Comparison of ENCODE assay signal across 25 mouse cellular contexts in the genomic region with DNA sequence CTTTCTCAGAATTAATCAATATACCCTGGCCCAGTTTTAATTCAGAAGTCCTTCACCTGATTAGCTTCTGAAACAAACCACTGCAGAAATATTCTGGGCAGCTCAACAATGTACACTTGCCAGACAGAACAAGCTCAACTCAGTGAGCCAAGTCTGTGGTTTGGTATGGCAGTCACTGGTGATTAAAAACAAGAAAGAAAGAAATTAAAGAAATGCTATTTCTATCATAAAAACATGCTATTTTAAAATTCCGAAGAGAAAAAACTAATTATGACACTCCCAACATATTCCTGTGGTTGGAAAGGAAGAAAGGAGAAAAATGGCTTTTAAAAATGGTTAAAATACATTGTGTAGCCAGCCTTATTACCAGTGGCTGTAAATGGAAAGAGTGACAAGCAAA.
DNase-seq lines count a peak whose midpoint lies in the region; ATAC-seq lines count a peak whose summit lies in the region.
"Had no signal": no experiment of that assay in that cellular context is flagged by ENCODE, and none has a peak within 500 bp of the region (broad histone marks: within the 10 kb centered on the region; RNA-seq: fewer than 3 reads in every experiment).

No protein-coding gene starts in this region.

- H3K27me3 ChIP-seq in midbrain, embryonic 11.5 days (ENCODE audit: control insufficient read depth, insufficient read depth, low read length), result no peaks in the 10 kb centered on the region
- H3K27me3 ChIP-seq in midbrain, embryonic 10.5 days (ENCODE audit: low read depth, poor library complexity, severe bottlenecking), result no peaks in the 10 kb centered on the region
- no peaks in the 10 kb centered on the region for H3K27me3 ChIP-seq in liver, embryonic 11.5 days (replicated peaks; ENCODE audit: control insufficient read depth, insufficient read depth, low read length)
- H3K27me3 ChIP-seq: embryonic facial prominence, embryonic 13.5 days; embryonic facial prominence, embryonic 15.5 days; forebrain, embryonic 13.5 days; forebrain, embryonic 15.5 days had no signal

- WGBS in midbrain, embryonic 11.5 days, result 78% methylated on average over 1 of the region's 1 CpGs
- WGBS in midbrain, embryonic 10.5 days, result 83% methylated on average over 1 of the region's 1 CpGs
- 71% methylated on average over 1 of the region's 1 CpGs for WGBS in liver, embryonic 11.5 days

- H3K9me3 ChIP-seq in midbrain, embryonic 11.5 days (ENCODE audit: control insufficient read depth, low read length), result no peaks in the 10 kb centered on the region
- H3K9me3 ChIP-seq in midbrain, embryonic 10.5 days (replicated peaks), result no peaks in the 10 kb centered on the region
- no peaks in the 10 kb centered on the region for H3K9me3 ChIP-seq in liver, embryonic 11.5 days (ENCODE audit: control insufficient read depth, low read length)
- H3K9me3 ChIP-seq: embryonic facial prominence, embryonic 13.5 days; embryonic facial prominence, embryonic 15.5 days; forebrain, embryonic 13.5 days; forebrain, embryonic 15.5 days had no signal

- DNase-seq in midbrain, embryonic 11.5 days (ENCODE audit: low spot score, missing footprints), result peak; percentile 6
- no peak for DNase-seq in midbrain, embryonic 10.5 days (ENCODE audit: low spot score)
- DNase-seq in Muller cell, postnatal 12 days (ENCODE audit: inconsistent ontology term), result peak; percentile 80
- peak; percentile 57 for DNase-seq in fibroblast of lung, adult 2 months (ENCODE audit: low read depth)
- no peak for DNase-seq in liver, embryonic 11.5 days (ENCODE audit: low spot score)
- DNase-seq: adrenal gland, adult 2 months; adrenal gland, postnatal 10 days; adrenal gland, postnatal 25 days; B cell, adult 2 months; cerebellum, adult 11 months; cerebellum, adult 18-20 months; cerebellum, adult 8-10 months; cerebellum, adult 9-11 months; cerebellum, postnatal 14 days; cerebellum, postnatal 36 days; embryo, embryonic 11 days; forebrain, postnatal 0 days had no signal

- ATAC-seq in midbrain, embryonic 11.5 days (ENCODE audit: low FRiP score), result no peak
- no peak for ATAC-seq in erythroblast, adult 5-6 weeks (replicated peaks; ENCODE audit: low FRiP score, poor library complexity, severe bottlenecking)
- no peak for ATAC-seq in liver, embryonic 11.5 days (replicated peaks; ENCODE audit: low FRiP score)
- ATAC-seq: CD4-positive, CD25-positive, alpha-beta regulatory T cell, adult 4 months; forebrain, embryonic 13.5 days; forebrain, embryonic 15.5 days; forebrain, postnatal 0 days had no signal

- no peaks in the 10 kb centered on the region for H3K4me1 ChIP-seq in midbrain, embryonic 11.5 days (ENCODE audit: control insufficient read depth, insufficient read depth, low read length)
- H3K4me1 ChIP-seq in midbrain, embryonic 10.5 days, result peaks cover 7% of the 10 kb centered on the region
- no peaks in the 10 kb centered on the region for H3K4me1 ChIP-seq in liver, embryonic 11.5 days (replicated peaks; ENCODE audit: control insufficient read depth, insufficient read depth, low read length)
- H3K4me1 ChIP-seq: embryonic facial prominence, embryonic 15.5 days; forebrain, embryonic 15.5 days had no signal

- H3K36me3 ChIP-seq in midbrain, embryonic 11.5 days (ENCODE audit: control insufficient read depth, insufficient read depth, low read length), result no peaks in the 10 kb centered on the region
- no peaks in the 10 kb centered on the region for H3K36me3 ChIP-seq in midbrain, embryonic 10.5 days
- no peaks in the 10 kb centered on the region for H3K36me3 ChIP-seq in liver, embryonic 11.5 days (ENCODE audit: control insufficient read depth, insufficient read depth, low read length)
- H3K36me3 ChIP-seq: embryonic facial prominence, embryonic 13.5 days; embryonic facial prominence, embryonic 15.5 days; forebrain, embryonic 15.5 days; G1E had no signal

- no peak overlapping the region for H3K9ac ChIP-seq in midbrain, embryonic 11.5 days (ENCODE audit: low read length)
- no peak overlapping the region for H3K9ac ChIP-seq in liver, embryonic 11.5 days (ENCODE audit: low read depth, low read length)
- H3K9ac ChIP-seq: embryonic facial prominence, embryonic 13.5 days; embryonic facial prominence, embryonic 15.5 days; forebrain, embryonic 13.5 days; forebrain, embryonic 15.5 days; forebrain, postnatal 0 days had no signal

- H3K27ac ChIP-seq in midbrain, embryonic 11.5 days (ENCODE audit: low read depth, low read length), result no peak overlapping the region
- no peak overlapping the region for H3K27ac ChIP-seq in midbrain, embryonic 10.5 days (replicated peaks)
- H3K27ac ChIP-seq in liver, embryonic 11.5 days (ENCODE audit: low read depth, low read length), result no peak overlapping the region
- H3K27ac ChIP-seq: embryonic facial prominence, embryonic 13.5 days; embryonic facial prominence, embryonic 15.5 days; forebrain, embryonic 13.5 days; forebrain, embryonic 15.5 days had no signal

- no peak overlapping the region for H3K4me2 ChIP-seq in midbrain, embryonic 11.5 days
- H3K4me2 ChIP-seq in liver, embryonic 11.5 days, result no peak overlapping the region
- H3K4me2 ChIP-seq: embryonic facial prominence, embryonic 13.5 days; embryonic facial prominence, embryonic 15.5 days; forebrain, embryonic 13.5 days; forebrain, embryonic 15.5 days had no signal

- no peak overlapping the region for H3K4me3 ChIP-seq in midbrain, embryonic 11.5 days (ENCODE audit: low read depth, low read length)
- no peak overlapping the region for H3K4me3 ChIP-seq in midbrain, embryonic 10.5 days
- H3K4me3 ChIP-seq in liver, embryonic 11.5 days (ENCODE audit: low read depth, low read length), result no peak overlapping the region
- H3K4me3 ChIP-seq: embryonic facial prominence, embryonic 13.5 days; embryonic facial prominence, embryonic 15.5 days; erythroblast, embryonic 14.5 days; forebrain, embryonic 13.5 days; forebrain, embryonic 15.5 days had no signal

Comparison
In these comparisons a context has a peak if more than half of its experiments do, and no peak if none do; other contexts are left out.
1. DNase-seq: peak in midbrain, embryonic 11.5 days (single experiment), Muller cell, postnatal 12 days (single experiment) and fibroblast of lung, adult 2 months (single experiment); none in midbrain, embryonic 10.5 days (single experiment) and liver, embryonic 11.5 days (single experiment).